Mouse (Mus musculus) mouse embryonic stem cell (cell line): ENCODE data around the gene Txlng.
"Not testable (repeated sequence)": the region's sequence is repeated elsewhere in the genome, so short reads cannot be mapped to it uniquely, and the experiment has no call there.

Source experiments
- in situ Hi-C, 2 experiments: fragments of 300-500 bp; cut with MboI; formaldehyde crosslinking; loops; 1 replicate in 1 of 2; 3 replicates in 1 of 2; pipeline ENCODE4 v1.14.3; 2019 to 2020; ENCODE audit warnings: low sequenced_read_pairs in 2 of 2, low pct_unique_long_range_greater_than_20kb in 1 of 2, mixed read lengths in 1 of 2; ENCODE audit not compliant: unreplicated experiment in 1 of 2

The Txlng gene

GRCm38 (mm10) chrX:162829203-162829708, at the start of gene Txlng:
TSS of gene Txlng (minus strand) at chrX:162829454.
- in situ Hi-C loops: no loop called here

GRCm38 (mm10) chrX:162878236-162878635, 49.0 kb upstream of the Txlng start:
- in situ Hi-C loops: no loop called here

GRCm38 (mm10) chrX:162873761-162874160, 44.5 kb upstream of the Txlng start:
- in situ Hi-C loops: loop anchor here in 1 of 2 experiments (25.0 kb wide), 1 partner anchor 361 kb away; no protein-coding TSS in a partner anchor

GRCm38 (mm10) chrX:162871734-162872517, 42.7 kb upstream of the Txlng start:
- in situ Hi-C loops: loop anchor here in 1 of 2 experiments (25.0 kb wide), 1 partner anchor 360 kb away; no protein-coding TSS in a partner anchor

- in situ Hi-C loops: loop anchor here in 1 of 2 experiments (25.0 kb wide), 1 partner anchor 356 kb away; no protein-coding TSS in a partner anchor
These were observed 39.2 kb upstream of the Txlng start for GRCm38 (mm10) chrX:162868294-162868965.

- in situ Hi-C loops: loop anchor here in 1 of 2 experiments (10.0 kb wide), 1 partner anchor 134 kb away; no protein-coding TSS in a partner anchor
These were observed 19.4 kb upstream of the Txlng start for GRCm38 (mm10) chrX:162848682-162849081.

GRCm38 (mm10) chrX:162845531-162845930, 16.3 kb upstream of the Txlng start:
- in situ Hi-C loops: loop anchor here in 1 of 2 experiments (10.0 kb wide), 1 partner anchor 131 kb away; no protein-coding TSS in a partner anchor

GRCm38 (mm10) chrX:162844447-162845100, 15.3 kb upstream of the Txlng start:
- in situ Hi-C loops: loop anchor here in 1 of 2 experiments (10.0 kb wide), 1 partner anchor 130 kb away; no protein-coding TSS in a partner anchor

- in situ Hi-C loops: no loop called here
These were observed 2.8 kb upstream of the Txlng start for GRCm38 (mm10) chrX:162832101-162832500.

- in situ Hi-C loops: no loop called here
These were observed 2.3 kb upstream of the Txlng start for GRCm38 (mm10) chrX:162831542-162831941.

- in situ Hi-C loops: no loop called here
These were observed 1.8 kb upstream of the Txlng start for GRCm38 (mm10) chrX:162831036-162831435.

GRCm38 (mm10) chrX:162830313-162830712, 1.1 kb upstream of the Txlng start:
- in situ Hi-C loops: not testable (repeated sequence)

GRCm38 (mm10) chrX:162829741-162830140, 487 bp upstream of the Txlng start:
- in situ Hi-C loops: no loop called here

GRCm38 (mm10) chrX:162828783-162829182, 471 bp downstream of the Txlng start:
- in situ Hi-C loops: no loop called here

- in situ Hi-C loops: no loop called here
These were observed 1.2 kb downstream of the Txlng start for GRCm38 (mm10) chrX:162828016-162828415.

GRCm38 (mm10) chrX:162800371-162800770, 28.9 kb downstream of the Txlng start:
- in situ Hi-C loops: no loop called here

GRCm38 (mm10) chrX:162791392-162791791, 37.9 kb downstream of the Txlng start:
- in situ Hi-C loops: not testable (repeated sequence)

GRCm38 (mm10) chrX:162788372-162788771, 40.9 kb downstream of the Txlng start:
- in situ Hi-C loops: no loop called here
